Mouse (Mus musculus) brain, embryonic 14.5 days (tissue): Measurements from ENCODE around the gene Pou2f3.

Source experiments
- CTCF ChIP-seq: fragments of 200-500 bp; IDR thresholded peaks from 2 replicates; pipeline ENCODE4 v1.5.1; 2012; ENCODE audit warnings: inconsistent platforms, mild to moderate bottlenecking, moderate library complexity, borderline replicate concordance; ENCODE audit not compliant: insufficient read depth, insufficient read length; ENCODE audit errors: extremely low read depth
- POLR2A ChIP-seq: fragments of 200-500 bp; IDR thresholded peaks from 2 replicates; pipeline ENCODE4 v1.6.1; 2012; ENCODE audit warnings: mild to moderate bottlenecking, inconsistent platforms, borderline replicate concordance; ENCODE audit not compliant: poor library complexity, insufficient read depth, insufficient read length, severe bottlenecking; ENCODE audit errors: extremely low read depth

DNA sequence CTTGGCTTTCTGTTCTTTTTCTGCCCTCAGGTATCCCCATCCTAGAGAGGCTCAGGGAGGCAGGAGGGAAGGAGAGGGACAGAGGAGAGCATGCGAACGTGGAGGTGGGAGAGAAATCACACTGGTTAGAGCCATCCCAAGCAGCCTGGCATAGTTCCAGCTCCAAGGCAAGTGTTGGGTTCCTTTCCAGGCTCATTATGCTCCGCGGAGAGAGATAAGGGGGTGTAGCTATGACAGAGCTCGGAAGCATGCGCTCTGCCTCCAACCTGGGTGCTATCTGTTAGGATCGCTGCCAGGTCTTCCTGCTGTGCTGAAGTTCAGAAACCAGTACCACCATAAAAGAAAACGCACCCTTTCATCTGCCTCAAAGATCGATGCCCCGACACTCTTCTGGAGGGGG is 60.1 kb downstream of the Pou2f3 start:
- TF ChIP-seq POLR2A (no peak), CTCF (no peak)
